Mouse (Mus musculus) right cerebral cortex, adult 2 months (tissue): Measurements from ENCODE around the gene Impg1.

ENCODE experiments used
- DNase-seq, 2 experiments: peaks; one replicate each; pipeline ENCODE4 v3.0.0; 2021 to 2022; ENCODE audit warnings: low spot score in 2 of 2

The Impg1 gene

DNA sequence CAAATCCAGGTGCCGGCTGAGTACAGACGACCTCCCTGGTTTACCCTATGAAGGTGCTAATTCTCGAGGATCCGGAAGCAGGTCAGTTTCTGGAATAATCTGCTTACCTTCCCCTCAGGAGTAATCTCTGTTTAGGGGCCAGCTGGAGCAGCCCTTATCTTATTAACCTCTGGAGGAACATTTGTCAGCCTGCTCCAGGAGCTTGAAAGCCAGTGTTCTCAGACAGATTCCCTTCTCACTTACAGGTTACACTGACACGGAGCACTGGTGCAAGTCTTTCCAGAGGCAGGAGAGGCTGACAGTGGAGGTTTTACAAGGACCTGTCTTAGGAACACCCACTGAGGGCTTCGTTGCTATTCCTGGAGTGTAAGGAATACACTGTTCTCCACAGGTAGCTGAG lies at the start of gene Impg1:
Impg1 (minus strand) TSS at position 101 of the 400 bp plus-strand sequence.
- DNase-seq = no peak

DNA sequence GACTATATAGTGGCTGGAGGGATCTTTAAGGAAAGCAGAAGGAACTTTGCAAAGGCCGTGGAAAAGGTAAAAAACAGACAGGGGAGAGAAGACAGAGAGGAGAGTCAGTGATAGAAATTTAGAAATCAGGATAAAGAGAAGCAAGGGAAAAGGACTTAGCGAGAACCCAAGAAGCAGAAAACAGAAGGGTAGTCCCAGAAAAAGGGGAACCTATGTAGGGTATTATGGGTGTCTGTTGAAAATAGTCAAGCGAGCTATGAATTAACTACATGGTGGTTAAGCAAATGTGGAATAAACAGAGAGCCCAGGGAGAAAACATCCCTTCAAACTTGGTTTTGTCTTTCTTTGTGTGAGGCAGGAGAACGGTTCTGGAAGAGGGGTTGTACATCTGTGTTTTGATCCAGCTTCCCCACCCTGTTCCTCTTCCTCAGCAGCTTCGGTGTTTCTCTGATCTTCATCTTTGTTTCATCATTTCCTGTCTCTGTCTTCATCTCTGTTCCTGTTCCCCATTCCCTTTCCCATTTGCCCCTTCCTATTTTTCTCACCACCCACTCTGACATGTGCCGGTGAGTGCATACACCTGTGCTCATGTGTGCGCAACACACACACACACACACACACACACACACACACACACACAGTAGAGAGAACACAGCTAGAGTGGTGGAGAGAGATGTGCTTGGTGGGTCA lies 44.3 kb upstream of the Impg1 start:
- no peak for DNase-seq

DNA sequence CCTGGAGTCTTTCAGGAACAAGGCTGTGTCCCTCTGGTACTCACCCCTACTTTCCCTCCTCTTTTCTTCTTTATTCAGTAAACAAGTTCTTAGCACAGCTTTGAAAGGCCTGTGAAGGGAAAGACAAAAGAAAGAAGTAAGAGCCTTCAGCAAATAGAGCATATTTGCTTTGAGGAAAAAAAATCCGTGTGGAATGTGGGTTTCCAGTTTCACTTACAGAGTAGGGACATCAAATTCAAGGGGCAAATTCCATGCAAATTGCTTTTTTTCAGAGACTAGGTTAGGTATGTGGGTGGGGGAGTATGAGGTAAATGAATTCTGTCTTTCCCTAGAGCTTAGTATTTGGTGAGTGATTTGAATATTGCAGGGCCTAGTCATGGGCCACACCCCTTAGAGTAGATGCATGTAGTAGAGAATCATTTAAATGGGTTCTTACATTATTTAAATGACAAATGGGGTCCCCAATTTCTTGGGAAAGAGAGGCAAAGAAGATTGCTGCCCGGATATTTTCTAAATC lies 39.3 kb upstream of the Impg1 start:
- DNase-seq = no peak

DNA sequence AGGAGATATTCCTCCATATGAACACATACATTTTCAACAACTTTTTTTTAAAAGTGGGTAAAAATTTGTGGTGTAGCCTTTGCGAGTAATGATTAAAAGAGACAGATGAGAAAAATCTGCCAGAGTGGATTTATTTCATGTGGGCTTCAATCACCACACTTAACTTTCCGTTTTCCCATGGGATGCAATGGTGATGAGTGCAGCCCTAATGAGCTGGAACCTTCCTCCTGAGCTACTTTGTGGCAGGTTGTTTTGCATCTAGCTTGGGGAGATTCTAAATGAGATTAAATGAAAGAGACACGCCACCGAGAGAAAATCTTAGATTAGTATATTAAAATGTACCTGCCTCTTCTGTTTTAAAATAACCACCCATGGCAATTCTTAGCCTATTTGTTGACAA lies 26.3 kb upstream of the Impg1 start:
- no peak for DNase-seq

DNA sequence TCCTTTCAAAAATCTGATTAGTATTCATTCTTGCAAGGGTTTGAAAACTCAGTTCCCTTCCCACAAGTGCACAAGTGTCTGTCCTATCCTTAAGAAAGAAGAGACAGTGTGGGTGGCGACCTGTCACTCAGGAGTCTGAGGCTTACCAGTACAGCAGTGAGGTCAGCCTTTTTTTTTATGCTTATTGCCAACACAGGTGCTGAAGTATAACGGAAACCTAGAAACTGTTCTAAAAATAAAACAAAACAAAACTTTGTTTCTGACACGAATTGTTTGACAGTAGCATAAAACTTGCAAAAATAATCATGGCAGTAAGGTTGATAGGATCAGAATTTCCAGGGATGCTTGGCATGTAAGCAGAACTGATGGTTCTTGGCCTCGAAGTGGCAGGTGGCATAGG lies 4.9 kb downstream of the Impg1 start:
- DNase-seq = no peak

- no peak for DNase-seq
These were observed 14.6 kb downstream of the Impg1 start for GRCm38 (mm10) chr9:80450467-80451261.

DNA sequence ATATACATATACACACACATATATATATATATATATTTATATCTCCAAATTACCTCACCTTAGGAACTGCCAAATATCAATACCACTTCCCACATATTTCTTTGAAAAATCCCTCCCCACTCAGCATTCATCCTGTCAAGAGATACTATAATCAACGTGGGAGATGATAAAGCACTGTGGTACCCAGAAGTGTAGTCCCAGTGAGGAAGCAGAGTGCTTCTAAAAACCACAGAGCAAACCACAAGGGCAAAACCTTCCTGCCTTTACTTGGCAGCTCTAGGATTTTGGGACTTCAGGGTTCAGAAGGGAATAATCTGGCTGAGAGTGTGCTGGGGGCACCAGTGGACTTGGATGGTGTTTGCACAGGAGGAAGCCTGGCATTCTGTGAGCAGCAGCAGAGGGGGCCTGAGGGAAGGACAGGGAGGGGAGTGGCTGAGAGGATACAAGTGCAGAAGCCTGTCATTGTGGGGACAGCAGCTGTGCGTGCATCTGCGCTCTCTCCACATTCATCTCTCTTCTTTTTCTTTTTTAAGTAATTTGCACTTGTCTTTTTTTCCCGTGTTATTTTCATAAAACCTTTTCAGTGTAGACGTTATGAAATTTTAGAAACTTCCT lies 24.1 kb downstream of the Impg1 start:
- no peak for DNase-seq

- no peak for DNase-seq
These were observed 73.9 kb downstream of the Impg1 start for GRCm38 (mm10) chr9:80391404-80391803.

GRCm38 (mm10) chr9:80391002-80391401 lies 74.3 kb downstream of the Impg1 start:
- DNase-seq = no peak

DNA sequence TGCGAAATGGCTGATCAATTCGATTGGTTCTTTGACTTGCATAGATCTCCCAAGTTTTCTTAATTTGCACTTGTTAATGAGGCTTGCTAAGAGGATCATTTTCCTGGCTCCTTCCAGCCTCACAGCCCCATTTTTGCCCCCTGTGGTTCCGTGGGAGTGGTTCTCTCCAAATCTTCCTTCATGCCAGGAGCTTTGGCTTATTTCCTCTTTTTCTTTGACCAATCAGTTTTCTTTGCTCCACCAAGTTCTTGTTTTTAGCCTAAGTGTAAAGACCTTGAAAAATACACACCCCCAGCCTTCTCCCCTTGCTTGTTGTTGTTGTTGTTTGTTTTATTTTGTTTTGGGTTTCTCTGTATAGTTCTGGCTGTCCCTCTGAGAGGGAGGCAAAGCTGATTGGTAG lies 77.4 kb downstream of the Impg1 start:
- DNase-seq = no peak

DNA sequence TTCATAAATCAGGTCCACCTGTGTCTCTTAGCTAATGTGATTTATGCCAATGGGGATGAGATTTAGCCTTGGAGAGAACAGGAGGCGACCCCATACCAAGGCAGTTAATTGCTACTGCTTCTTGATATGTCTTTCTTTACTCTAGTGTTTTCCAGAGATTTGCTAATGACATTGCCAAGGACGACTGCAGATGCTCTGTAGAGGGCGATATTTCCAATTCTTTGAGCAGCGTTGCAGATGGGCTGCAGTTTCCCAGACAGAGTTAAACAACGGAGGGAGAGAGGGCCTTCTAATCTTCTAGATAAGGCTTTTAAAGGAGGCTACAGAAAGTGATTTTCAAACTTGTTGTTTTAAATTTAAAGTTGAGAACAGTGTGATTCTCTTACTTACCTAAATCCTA lies 78.8 kb downstream of the Impg1 start:
- DNase-seq = peak in 1 of 2 experiments; percentile 22

DNA sequence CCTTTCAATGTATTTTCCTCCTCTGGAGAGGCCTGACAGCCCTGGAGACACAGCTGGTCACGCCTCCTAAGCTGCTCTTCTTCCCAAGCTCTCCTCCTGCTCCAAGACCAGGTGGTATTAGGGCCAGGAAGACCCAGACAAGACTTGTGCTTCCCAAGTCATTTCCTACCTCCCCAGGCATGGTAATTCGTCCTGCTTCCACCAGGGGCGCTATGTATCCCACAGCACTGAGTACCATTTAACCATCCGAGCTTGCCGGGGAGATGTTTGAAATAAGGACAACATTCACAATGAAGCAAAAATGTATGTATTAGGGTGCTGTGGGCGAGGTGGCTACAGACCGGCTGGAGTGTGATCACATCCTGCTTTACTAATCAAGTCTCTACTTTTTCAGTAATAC lies 79.3 kb downstream of the Impg1 start:
- DNase-seq = peak; percentile 20 to 24

DNA sequence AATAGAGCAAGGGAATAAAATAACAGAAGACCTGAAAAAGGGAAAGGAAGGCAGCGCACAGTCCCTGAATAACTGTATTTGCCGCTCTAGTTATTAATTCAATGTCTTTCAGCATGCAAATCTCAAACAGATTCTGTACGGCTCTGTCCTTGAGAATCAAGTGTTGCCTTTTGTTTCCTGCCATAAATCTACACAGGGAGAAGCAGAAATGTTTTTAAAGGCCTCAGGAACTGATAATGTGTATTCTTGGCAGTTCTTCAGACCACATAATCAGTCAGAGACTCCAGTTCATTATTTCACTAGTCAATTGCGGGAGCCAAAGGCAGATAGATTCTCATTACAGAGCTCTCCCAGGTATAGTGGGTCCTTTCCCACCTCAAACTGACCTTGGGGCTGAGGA lies 82.6 kb downstream of the Impg1 start:
- DNase-seq = no peak

DNA sequence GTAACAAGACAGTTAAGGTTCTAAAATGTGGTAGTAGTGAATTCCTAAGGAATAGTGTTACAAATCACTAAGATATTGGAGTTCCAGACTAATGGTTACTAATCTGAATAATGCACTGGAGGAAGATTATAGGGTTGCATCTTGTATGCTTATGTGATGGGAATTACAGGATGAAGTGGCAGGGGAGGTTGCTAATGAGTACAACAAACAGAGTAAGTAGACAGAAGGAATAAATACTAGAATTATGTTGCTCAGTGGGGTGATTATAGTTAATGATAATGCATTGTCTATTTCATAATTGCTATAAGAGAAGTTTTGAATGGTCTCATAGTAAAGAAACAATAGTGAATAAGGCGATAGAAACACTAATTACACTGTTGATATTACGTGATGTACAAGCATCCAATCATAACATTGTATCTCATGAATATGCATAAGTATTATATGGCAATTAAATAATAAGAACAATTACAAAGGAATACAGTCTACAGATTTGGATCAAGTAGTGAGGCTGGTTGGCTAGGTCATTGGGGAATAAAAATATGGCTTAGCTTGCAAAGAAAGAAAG lies 85.1 kb downstream of the Impg1 start:
- DNase-seq = no peak

- no peak for DNase-seq
These were observed 91.2 kb downstream of the Impg1 start for GRCm38 (mm10) chr9:80374100-80374499.

- peak in 1 of 2 experiments; percentile 12 for DNase-seq
These were observed 92.0 kb downstream of the Impg1 start for GRCm38 (mm10) chr9:80373304-80373739.

DNA sequence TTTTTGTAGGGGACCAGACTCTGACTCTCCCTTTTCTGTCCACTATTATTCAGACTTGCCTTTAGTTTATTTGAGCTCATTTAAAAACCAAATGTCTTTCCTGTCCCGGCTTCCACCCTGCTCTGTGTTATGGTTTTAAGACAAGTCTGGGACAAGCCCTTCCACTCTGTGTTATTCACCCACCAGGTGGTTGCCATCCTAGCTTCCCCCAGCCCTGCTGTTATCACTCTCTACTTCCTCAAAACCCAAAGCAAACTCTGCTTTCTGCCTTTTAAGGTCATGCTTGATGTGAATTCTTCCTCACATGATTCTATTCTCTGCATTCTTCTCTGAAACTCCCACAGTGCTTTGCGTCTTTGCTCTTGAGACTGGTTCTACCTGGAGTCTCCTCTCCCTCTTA lies 96.6 kb downstream of the Impg1 start:
- DNase-seq = no peak

DNA sequence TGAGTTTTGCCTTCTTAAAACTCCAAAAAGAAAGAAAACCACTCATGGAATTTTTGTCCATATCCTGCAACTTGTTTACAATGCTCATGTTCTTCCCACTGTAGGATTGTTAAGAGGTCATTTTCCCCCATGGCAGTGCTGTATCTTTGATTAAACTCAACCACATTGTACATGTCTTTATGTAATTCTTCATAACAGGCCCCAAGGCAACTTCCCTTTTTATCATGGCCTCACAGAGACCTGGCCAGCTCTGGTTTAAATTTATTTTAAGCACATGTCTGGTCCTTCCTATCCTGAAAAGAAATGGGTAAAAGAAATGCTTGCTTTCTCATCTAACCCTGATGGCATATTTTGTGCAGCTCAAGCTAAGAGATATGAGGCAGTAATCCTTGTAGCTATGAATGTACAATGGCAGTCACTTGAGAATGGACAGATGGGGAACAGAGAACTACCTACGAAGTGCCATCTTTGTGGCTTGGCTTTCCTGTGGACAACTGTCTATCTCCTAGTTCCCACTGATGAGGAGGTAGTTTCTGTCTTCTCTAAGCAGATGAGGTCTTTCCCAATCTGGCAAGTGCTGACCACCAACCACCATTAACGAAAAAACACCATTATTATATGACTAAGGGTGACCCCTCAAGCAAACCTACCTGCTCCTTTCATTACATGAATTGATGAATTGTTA lies 97.6 kb downstream of the Impg1 start:
- DNase-seq = no peak

DNA sequence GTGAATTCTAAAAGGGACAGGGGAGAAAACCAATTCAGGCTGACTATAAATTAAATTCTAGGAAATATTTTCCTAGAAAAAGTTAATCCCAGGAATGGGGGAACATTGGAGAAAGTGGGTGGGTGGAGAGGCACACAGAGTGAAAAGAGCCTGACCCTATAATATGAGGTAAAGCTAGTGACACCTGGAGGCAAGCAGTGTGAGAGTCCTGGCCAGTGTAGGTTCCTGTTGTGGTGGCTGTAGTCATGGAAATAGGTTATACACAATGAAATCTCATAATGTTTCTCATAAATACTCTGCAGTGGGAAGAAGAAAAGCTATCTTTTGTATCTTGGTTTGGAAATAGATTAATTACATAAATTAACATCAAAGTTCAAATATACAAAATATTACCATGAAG lies 105.2 kb downstream of the Impg1 start:
- no peak for DNase-seq

DNA sequence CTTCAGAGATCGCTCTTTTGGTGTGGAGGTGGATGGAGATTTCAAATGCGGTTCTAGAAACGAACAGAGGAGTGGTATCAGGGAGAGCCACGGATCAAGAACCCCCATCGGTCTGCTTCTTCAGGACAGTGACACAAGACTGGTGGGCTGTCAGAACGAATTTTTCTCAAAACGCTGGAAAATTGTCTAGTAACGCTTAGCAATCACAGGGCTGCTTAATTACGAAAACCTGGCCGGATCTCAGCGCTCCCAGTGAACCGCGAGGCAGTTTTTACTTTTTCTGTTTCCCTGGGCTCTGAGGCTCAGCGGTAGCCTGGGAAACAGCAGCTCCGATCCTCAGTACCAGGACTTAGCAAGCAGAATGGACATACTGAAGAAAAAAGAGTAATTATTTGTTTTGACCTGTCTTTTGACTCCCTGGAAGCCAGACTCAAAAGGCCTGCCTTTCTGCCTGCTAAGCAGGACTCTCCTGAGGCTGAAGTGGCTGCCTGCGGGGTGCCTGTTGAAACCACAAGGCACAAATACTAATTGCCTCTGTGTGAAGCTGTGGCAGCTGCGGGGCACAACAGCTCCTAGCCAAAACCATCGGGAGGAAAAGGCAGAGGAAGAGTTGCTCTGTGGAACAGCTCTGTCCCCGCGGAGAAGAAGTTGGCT lies 113.5 kb downstream of the Impg1 start:
- peak; percentile 12 to 22 for DNase-seq

DNA sequence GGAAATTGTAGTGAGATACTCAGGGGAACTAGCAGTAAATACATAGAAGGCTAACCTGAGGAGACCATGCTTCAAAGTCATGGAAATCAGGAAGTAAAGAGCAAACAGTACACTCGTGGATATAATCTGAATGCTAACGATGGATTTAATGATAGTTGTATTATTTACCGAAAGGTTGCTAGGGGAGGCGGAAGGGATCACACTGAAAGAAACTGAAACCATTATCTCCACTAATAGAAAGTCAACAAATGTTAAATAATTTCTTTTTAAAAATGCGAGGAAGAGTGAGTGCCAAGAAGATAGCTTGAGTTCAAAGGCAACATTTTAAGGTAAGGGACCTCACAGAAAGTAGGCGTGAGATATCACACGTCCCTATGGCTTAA lies 114.0 kb downstream of the Impg1 start:
- DNase-seq = no peak
